ENCODE assay signal across 17 mouse cellular contexts in genomic region chr16:31876386-31876785, GRCm38 (mm10). TPM values are rescaled to one million over a fixed set of nuclear protein-coding genes. Genes with fewer than 3 reads are reported as not detected.
DNase-seq lines count a peak whose midpoint lies in the region; ATAC-seq lines count a peak whose summit lies in the region.
"Had no signal": no experiment of that assay in that cellular context is flagged by ENCODE, and none has a peak within 500 bp of the region (broad histone marks: within the 10 kb centered on the region; RNA-seq: fewer than 3 reads in every experiment).

No protein-coding gene starts in this region.

- H3K4me1 ChIP-seq in forebrain, embryonic 15.5 days, result peaks cover 7% of the 10 kb centered on the region; the same call in 1 of the 2 replicates
- 0 out of 2 replicates have a peak, but pooled peaks cover 2% of the 10 kb centered on the region for H3K4me1 ChIP-seq in forebrain, embryonic 11.5 days (replicated peaks; ENCODE audit: control insufficient read depth, insufficient read depth, low read length)

- H3K9ac ChIP-seq in forebrain, embryonic 15.5 days (replicated peaks), result no peak overlapping the region
- H3K9ac ChIP-seq in forebrain, embryonic 11.5 days (ENCODE audit: low read length), result no peak overlapping the region
- H3K9ac ChIP-seq: embryonic facial prominence, embryonic 12.5 days; heart, embryonic 13.5 days; hindbrain, embryonic 13.5 days; limb, embryonic 13.5 days; lung, embryonic 14.5 days had no signal

- H3K4me3 ChIP-seq in forebrain, embryonic 15.5 days, result no peak overlapping the region
- no peak overlapping the region for H3K4me3 ChIP-seq in forebrain, embryonic 11.5 days (ENCODE audit: low read depth, low read length)
- H3K4me3 ChIP-seq: embryonic facial prominence, embryonic 12.5 days; heart, embryonic 13.5 days; hindbrain, embryonic 13.5 days; limb, embryonic 13.5 days had no signal

- H3K27ac ChIP-seq in forebrain, embryonic 15.5 days (replicated peaks), result peak overlapping the region; percentile 68
- H3K27ac ChIP-seq in forebrain, embryonic 11.5 days (ENCODE audit: low read depth, low read length), result no peak overlapping the region
- H3K27ac ChIP-seq: embryonic facial prominence, embryonic 12.5 days; heart, embryonic 13.5 days; hindbrain, embryonic 13.5 days; kidney, postnatal 0 days; limb, embryonic 13.5 days had no signal

- no peak overlapping the region for H3K4me2 ChIP-seq in forebrain, embryonic 15.5 days (replicated peaks)
- H3K4me2 ChIP-seq in forebrain, embryonic 11.5 days (ENCODE audit: low read depth, low read length, severe bottlenecking), result no peak overlapping the region
- H3K4me2 ChIP-seq: embryonic facial prominence, embryonic 12.5 days; heart, embryonic 13.5 days; hindbrain, embryonic 13.5 days; limb, embryonic 13.5 days; lung, embryonic 14.5 days had no signal

- no peaks in the 10 kb centered on the region for H3K27me3 ChIP-seq in forebrain, embryonic 15.5 days
- no peaks in the 10 kb centered on the region for H3K27me3 ChIP-seq in forebrain, embryonic 11.5 days (ENCODE audit: control insufficient read depth, insufficient read depth, low read length)
- H3K27me3 ChIP-seq: embryonic facial prominence, embryonic 12.5 days; limb, embryonic 13.5 days had no signal

- no peak; the same call in 1 of the 2 replicates for ATAC-seq in forebrain, embryonic 15.5 days (replicated peaks)
- no peak for ATAC-seq in forebrain, embryonic 11.5 days (replicated peaks; ENCODE audit: low FRiP score)

- WGBS in forebrain, embryonic 15.5 days, result 61% methylated on average over 10 of the region's 10 CpGs
- 86% methylated on average over 10 of the region's 10 CpGs for WGBS in forebrain, embryonic 11.5 days

- H3K9me3 ChIP-seq in forebrain, embryonic 15.5 days, result no peaks in the 10 kb centered on the region
- no peaks in the 10 kb centered on the region for H3K9me3 ChIP-seq in forebrain, embryonic 11.5 days (ENCODE audit: control insufficient read depth, low read length)
- H3K9me3 ChIP-seq: embryonic facial prominence, embryonic 12.5 days; G1E; heart, embryonic 13.5 days; hindbrain, embryonic 13.5 days; limb, embryonic 13.5 days had no signal

- peaks cover 14% of the 10 kb centered on the region for H3K36me3 ChIP-seq in forebrain, embryonic 15.5 days
- H3K36me3 ChIP-seq in forebrain, embryonic 11.5 days (ENCODE audit: control insufficient read depth, insufficient read depth, low read length), result no peaks in the 10 kb centered on the region; the same call in 1 of the 2 replicates

- DNase-seq in forebrain, embryonic 11.5 days (ENCODE audit: low spot score), result no peak
- DNase-seq in right cerebral cortex, adult 18-20 months, result peak; percentile 90
- DNase-seq in right cerebral cortex, postnatal 4 days, result no peak
- DNase-seq in layer of hippocampus, postnatal 36 days, result peak; percentile 40 to 52
- peak; percentile 92 for DNase-seq in telencephalon, adult 2 months (ENCODE audit: low read depth, low spot score)
- DNase-seq in thymus, adult 18-20 months, result no peak
- no peak for DNase-seq in MN1 (ENCODE audit: low spot score)
- DNase-seq: B cell, adult 2 months; lung, embryonic 14.5 days had no signal

RNA-seq across cellular contexts. Expression of gene Meltf, which starts 2.2 kb away (rescaled TPM):
- 0.09 and 0.13 TPM in 2 replicates for polyA plus RNA-seq in forebrain, embryonic 15.5 days (2015; fragmentation: Nextera tagmentation; extraction: Ambion mirVana)
- polyA plus RNA-seq in forebrain, embryonic 11.5 days (2014; fragmentation: Nextera tagmentation; extraction: Ambion mirVana), result 0.07 TPM in 1 of 2 replicates, not detected in the other
- total RNA-seq in layer of hippocampus, postnatal 36 days (2021), result under 1 TPM; 0.12 to 0.15 TPM
- total RNA-seq: megakaryocyte-erythroid progenitor cell, adult 5-6 weeks had no signal
- polyA plus RNA-seq: G1E had no signal

RNA-seq across cellular contexts. Expression of gene Pigz, which starts 57.3 kb away (rescaled TPM):
- 2.1 and 2.9 TPM in 2 replicates for polyA plus RNA-seq in forebrain, embryonic 15.5 days (2015; fragmentation: Nextera tagmentation; extraction: Ambion mirVana)
- polyA plus RNA-seq in forebrain, embryonic 11.5 days (2014; fragmentation: Nextera tagmentation; extraction: Ambion mirVana), result 0.97 and 1.1 TPM in 2 replicates
- total RNA-seq in layer of hippocampus, postnatal 36 days (2021), result 10 to 100 TPM; 15.5 to 19.6 TPM
- total RNA-seq: megakaryocyte-erythroid progenitor cell, adult 5-6 weeks had no signal
- polyA plus RNA-seq: G1E had no signal

Comparison
In these comparisons a context has a peak if more than half of its experiments do, and no peak if none do; other contexts are left out.
1. DNase-seq: peak in right cerebral cortex, adult 18-20 months (single experiment), layer of hippocampus, postnatal 36 days (2 of 2) and telencephalon, adult 2 months (single experiment); none in forebrain, embryonic 11.5 days (single experiment), right cerebral cortex, postnatal 4 days (single experiment), thymus, adult 18-20 months (0 of 2) and MN1 (single experiment).